ENCODE assay signal across 10 mouse cellular contexts in the genomic region with DNA sequence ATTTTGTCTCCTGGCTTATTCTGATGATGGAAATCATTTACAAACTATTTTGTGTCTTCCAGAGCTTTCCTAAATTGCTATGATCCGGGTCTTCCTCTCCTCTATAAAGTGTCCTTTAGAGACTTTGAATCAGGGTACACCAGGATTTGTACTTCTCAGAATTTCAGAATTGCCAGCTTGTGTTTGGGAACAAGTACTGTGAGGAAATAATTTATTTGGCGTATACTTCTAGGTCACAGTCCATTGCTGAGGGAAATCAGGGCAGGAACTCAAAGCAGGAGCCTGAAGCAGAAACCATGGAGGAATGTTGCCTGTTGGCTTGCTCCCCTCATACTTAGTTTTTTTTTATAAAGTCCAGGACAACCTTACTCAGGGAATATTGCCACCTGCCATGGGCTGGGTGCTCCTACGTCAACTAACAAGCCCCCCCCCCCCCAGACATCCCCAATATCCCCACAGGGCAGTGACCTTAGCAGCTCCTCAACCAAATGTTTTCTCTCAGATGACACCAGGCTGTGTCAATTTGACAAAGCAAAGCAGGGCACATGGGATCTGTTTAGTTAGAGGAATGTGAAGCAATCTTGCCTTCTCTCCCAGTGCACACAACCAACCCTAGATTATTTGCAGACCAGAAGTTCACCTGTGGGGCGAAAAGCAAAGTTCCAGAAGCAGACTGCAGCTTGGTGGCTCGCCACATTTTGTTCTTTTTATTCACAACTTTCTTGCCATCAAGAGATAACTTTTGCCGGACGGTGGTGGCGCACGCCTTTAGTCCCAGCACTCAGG. TPM values are rescaled to one million over a fixed set of nuclear protein-coding genes. Genes with fewer than 3 reads are reported as not detected.
A peak's percentile ranks its signal among the peaks of the same experiment; 100 is the strongest.
DNase-seq lines count a peak whose midpoint lies in the region; ATAC-seq and TF ChIP-seq lines count a peak whose summit lies in the region.
"Had no signal": no experiment of that assay in that cellular context is flagged by ENCODE, and none has a peak within 500 bp of the region (broad histone marks: within the 10 kb centered on the region; RNA-seq: fewer than 3 reads in every experiment).

No protein-coding gene starts in this region.

- 0 out of 2 replicates have a peak, but pooled peaks cover 2% of the 10 kb centered on the region for H3K36me3 ChIP-seq in stomach, embryonic 15.5 days
- no peaks in the 10 kb centered on the region for H3K36me3 ChIP-seq in stomach, postnatal 0 days (ENCODE audit: control insufficient read depth, insufficient read depth, low read length)
- H3K36me3 ChIP-seq in liver, embryonic 14.5 days (replicated peaks; ENCODE audit: control insufficient read depth, insufficient read depth, low read depth) = peaks cover 11% of the 10 kb centered on the region

- no peak overlapping the region for H3K9ac ChIP-seq in stomach, embryonic 15.5 days
- no peak overlapping the region for H3K9ac ChIP-seq in stomach, postnatal 0 days (ENCODE audit: low read length)
- no peak overlapping the region for H3K9ac ChIP-seq in liver, embryonic 14.5 days (replicated peaks)

- no peak for TF ChIP-seq CTCF in stomach, postnatal 0 days (IDR thresholded peaks at IDR 0.05; ENCODE audit: low read depth)
- no peak for TF ChIP-seq CTCF in liver, embryonic 14.5 days (IDR thresholded peaks at IDR 0.05; ENCODE audit: low read depth)

- H3K4me2 ChIP-seq in stomach, embryonic 15.5 days = peak overlapping the region; percentile 67; the same call in 1 of the 2 replicates
- no peak overlapping the region for H3K4me2 ChIP-seq in stomach, postnatal 0 days (replicated peaks; ENCODE audit: low read depth)
- H3K4me2 ChIP-seq in liver, embryonic 14.5 days (ENCODE audit: low read depth) = peak overlapping the region; percentile 86

- H3K9me3 ChIP-seq in stomach, embryonic 15.5 days = no peaks in the 10 kb centered on the region
- no peaks in the 10 kb centered on the region for H3K9me3 ChIP-seq in stomach, postnatal 0 days (ENCODE audit: control insufficient read depth, low read length)
- no peaks in the 10 kb centered on the region for H3K9me3 ChIP-seq in liver, embryonic 14.5 days (ENCODE audit: control insufficient read depth, low read length)

- H3K27me3 ChIP-seq in stomach, embryonic 15.5 days (replicated peaks) = no peaks in the 10 kb centered on the region
- no peaks in the 10 kb centered on the region for H3K27me3 ChIP-seq in stomach, postnatal 0 days (ENCODE audit: control insufficient read depth, insufficient read depth, low read length)
- H3K27me3 ChIP-seq in liver, embryonic 14.5 days (ENCODE audit: control insufficient read depth, insufficient read depth, low read length) = no peaks in the 10 kb centered on the region
- H3K27me3 ChIP-seq: Patski had no signal

- no peak overlapping the region for H3K4me3 ChIP-seq in stomach, embryonic 15.5 days (replicated peaks)
- H3K4me3 ChIP-seq in stomach, postnatal 0 days (ENCODE audit: low read depth, low read length) = no peak overlapping the region
- H3K4me3 ChIP-seq in liver, embryonic 14.5 days (ENCODE audit: insufficient read depth in 1 of 2, low read depth in 2 of 2, low read length in 2 of 2) = no peak overlapping the region

- no peak for ATAC-seq in stomach, embryonic 15.5 days (ENCODE audit: insufficient read depth, low FRiP score, low read depth)
- no peak for ATAC-seq in stomach, postnatal 0 days (ENCODE audit: low FRiP score, low TSS enrichment)
- ATAC-seq in liver, embryonic 14.5 days (ENCODE audit: insufficient read depth) = no peak

- WGBS in stomach, embryonic 15.5 days = 92% methylated on average over 9 of the region's 9 CpGs
- 89% methylated on average over 9 of the region's 9 CpGs for WGBS in stomach, postnatal 0 days
- WGBS in liver, embryonic 14.5 days (ENCODE audit: insufficient replicate concordance) = 76% methylated on average over 9 of the region's 9 CpGs

- TF ChIP-seq EP300 in stomach, postnatal 0 days (optimal IDR thresholded peaks at IDR 0.05) = no peak
- no peak for TF ChIP-seq EP300 in liver, embryonic 14.5 days (IDR thresholded peaks at IDR 0.05; ENCODE audit: low read depth)

- H3K4me1 ChIP-seq in stomach, embryonic 15.5 days = peaks cover 11% of the 10 kb centered on the region
- no peaks in the 10 kb centered on the region for H3K4me1 ChIP-seq in stomach, postnatal 0 days (replicated peaks; ENCODE audit: control insufficient read depth, insufficient read depth)
- peaks cover 7 to 9% of the 10 kb centered on the region in 2 experiments for H3K4me1 ChIP-seq in liver, embryonic 14.5 days (replicated peaks; ENCODE audit: control insufficient read depth in 2 of 2, insufficient read depth in 2 of 2, low read length in 1 of 2)

- peak; percentile 78 for DNase-seq in heart, adult 11 months
- DNase-seq in heart, postnatal 14 days = no peak
- DNase-seq in stomach, postnatal 0 days (ENCODE audit: low spot score) = no peak
- no peak for DNase-seq in liver, embryonic 14.5 days (ENCODE audit: low read depth in 3 of 3, low spot score in 3 of 3)
- no peak for DNase-seq in right cerebral cortex, postnatal 10 days (ENCODE audit: low spot score in 2 of 2)
- no peak for DNase-seq in embryo, embryonic 9.5 days (ENCODE audit: extremely low spot score)
- no peak for DNase-seq in right cerebral cortex, postnatal 36 days (ENCODE audit: low spot score in 2 of 2)
- DNase-seq: lung, postnatal 4 days had no signal

- intact Hi-C loops in heart, postnatal 14 days (cut with DNase I) = no loop called here

- H3K27ac ChIP-seq in stomach, embryonic 15.5 days = no peak overlapping the region
- H3K27ac ChIP-seq in stomach, postnatal 0 days (replicated peaks) = no peak overlapping the region
- H3K27ac ChIP-seq in liver, embryonic 14.5 days = no peak overlapping the region

RNA-seq across cellular contexts. Expression of gene Ppp4r3a, which starts 1.6 kb away (rescaled TPM):
- 10 to 100 TPM; 30.4 to 31.4 TPM for total RNA-seq in heart, postnatal 14 days (2021)
- polyA plus RNA-seq in stomach, embryonic 15.5 days (2015; fragmentation: Nextera tagmentation; extraction: Ambion mirVana) = 39.9 and 46.9 TPM in 2 replicates
- polyA plus RNA-seq in stomach, postnatal 0 days (2015; fragmentation: Nextera tagmentation; extraction: Ambion mirVana) = 14.3 and 16.8 TPM in 2 replicates
- 11.7 and 18.3 TPM in 2 replicates for polyA plus RNA-seq in liver, embryonic 14.5 days (2012; rRNA removed)
- 18.8 and 20.9 TPM in 2 replicates for polyA plus RNA-seq in liver, embryonic 14.5 days (2014; fragmentation: Nextera tagmentation; extraction: Ambion mirVana)

RNA-seq across cellular contexts. Expression of gene Ccdc88c, which starts 56.2 kb away (rescaled TPM):
- 1 to 10 TPM; 9.6 to 9.7 TPM for total RNA-seq in heart, postnatal 14 days (2021)
- polyA plus RNA-seq in stomach, embryonic 15.5 days (2015; fragmentation: Nextera tagmentation; extraction: Ambion mirVana) = 9.4 and 11.1 TPM in 2 replicates
- 5.7 and 6.0 TPM in 2 replicates for polyA plus RNA-seq in stomach, postnatal 0 days (2015; fragmentation: Nextera tagmentation; extraction: Ambion mirVana)
- 9.2 and 9.3 TPM in 2 replicates for polyA plus RNA-seq in liver, embryonic 14.5 days (2012; rRNA removed)
- polyA plus RNA-seq in liver, embryonic 14.5 days (2014; fragmentation: Nextera tagmentation; extraction: Ambion mirVana) = 5.3 and 6.2 TPM in 2 replicates
